Mouse (Mus musculus) right cerebral cortex, adult 2 months (tissue): ENCODE results near the gene Apoc1.
A peak's percentile ranks its signal among the peaks of the same experiment; 100 is the strongest.
"Not testable (repeated sequence)": the region's sequence is repeated elsewhere in the genome, so short reads cannot be mapped to it uniquely, and the experiment has no call there.

Experiments used
- DNase-seq, 2 experiments: peaks; one replicate each; pipeline ENCODE4 v3.0.0; 2021 to 2022; ENCODE audit warnings: low spot score in 2 of 2

The Apoc1 gene

DNA sequence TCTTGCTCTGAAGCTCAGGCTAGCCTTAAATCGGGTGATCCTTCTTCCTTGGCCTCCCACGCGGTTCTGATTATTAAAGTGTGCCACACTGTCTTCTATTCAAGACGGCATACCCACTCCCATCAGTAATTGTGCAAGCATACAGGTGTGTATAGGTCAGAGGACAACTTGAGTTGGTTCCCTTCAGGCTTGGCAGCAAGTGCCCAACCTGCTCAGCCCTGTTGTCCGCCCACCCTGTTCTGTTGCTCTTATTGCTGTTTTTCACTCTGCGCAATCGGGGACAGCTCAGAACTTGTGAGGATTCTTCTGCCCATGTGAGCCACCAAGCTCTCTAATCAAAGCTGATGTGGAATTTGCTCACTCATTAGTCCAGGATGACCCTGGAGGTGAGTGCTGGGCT is 12.8 kb upstream of the Apoc1 start:
- no peak for DNase-seq

DNA sequence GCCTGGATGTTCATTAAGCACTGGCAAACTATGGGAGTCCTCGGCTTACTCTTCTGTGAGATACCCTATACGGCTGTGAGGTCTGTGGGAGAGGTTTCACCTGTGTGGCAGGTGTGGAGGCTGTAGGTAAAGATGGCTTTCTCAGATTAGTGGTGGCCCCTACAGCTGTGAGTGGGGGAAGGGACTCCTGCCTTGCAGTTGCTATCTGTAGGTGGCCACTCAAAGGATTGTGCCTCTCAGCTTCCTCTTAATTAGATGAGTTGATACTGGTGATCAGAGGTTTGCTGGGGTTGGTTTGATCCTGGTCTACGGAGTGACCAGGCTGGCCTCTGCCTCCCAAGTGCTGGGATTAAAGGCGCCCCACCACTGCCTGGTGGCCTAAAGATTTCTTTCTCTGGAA is 12.0 kb upstream of the Apoc1 start:
- no peak for DNase-seq

- DNase-seq: no peak
Observed at GRCm38 (mm10) chr7:19702859-19703555, 10.5 kb upstream of the Apoc1 start.

- DNase-seq: peak; percentile 60 to 64
Observed at GRCm38 (mm10) chr7:19701069-19701761, 8.8 kb upstream of the Apoc1 start.

DNA sequence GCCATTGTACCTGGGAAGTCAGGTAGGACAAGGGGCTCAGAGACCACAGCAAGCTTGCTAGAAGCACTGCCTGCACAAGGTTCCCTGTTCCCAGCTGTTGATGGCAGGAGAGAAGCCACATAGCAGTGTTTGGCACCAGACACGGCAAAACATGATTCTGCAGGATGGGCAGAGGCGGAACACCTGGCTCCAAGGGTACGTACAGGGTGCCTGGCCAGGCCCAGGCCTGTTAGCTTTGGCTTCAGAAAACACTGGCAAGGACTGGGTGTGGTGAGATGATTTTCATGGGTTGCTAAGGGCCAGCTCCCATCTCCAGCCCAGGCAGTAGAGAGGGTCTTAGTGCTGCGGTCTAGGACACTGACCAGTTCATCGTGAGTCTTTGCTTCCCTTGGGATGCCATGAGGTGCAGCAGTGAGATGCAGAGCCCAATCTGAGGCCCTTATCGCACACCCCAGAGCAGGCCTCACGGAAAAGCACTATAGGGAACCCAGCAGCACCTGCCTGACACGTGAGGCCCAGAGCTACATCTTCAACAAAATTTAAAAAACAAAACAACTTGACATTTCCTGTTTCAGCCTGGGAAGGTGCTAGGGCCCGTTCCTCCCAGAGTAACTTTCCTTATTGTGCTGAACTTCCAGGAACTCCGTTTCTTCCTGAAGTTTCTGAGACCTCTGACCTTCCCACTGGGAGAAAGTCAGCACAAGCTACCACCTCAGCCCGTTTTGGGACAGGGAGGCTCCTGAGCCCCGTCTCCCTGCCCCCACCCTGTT is 8.0 kb upstream of the Apoc1 start:
- no peak for DNase-seq

DNA sequence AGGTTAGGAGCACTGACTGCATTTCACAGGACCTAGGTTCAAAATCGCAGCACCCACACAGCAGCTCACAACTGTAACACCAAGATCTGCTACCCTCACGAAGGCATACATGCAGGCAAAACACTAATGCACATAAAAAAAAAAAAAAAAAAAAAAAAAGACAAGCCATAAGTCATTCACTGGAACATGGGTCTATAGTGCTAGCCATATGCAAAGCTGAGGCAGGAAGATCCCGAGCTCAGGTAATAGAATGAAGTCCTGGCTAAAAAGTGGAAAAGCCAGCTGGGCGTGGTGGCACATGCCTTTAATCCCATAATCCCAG is 7.3 kb upstream of the Apoc1 start:
- DNase-seq: no peak

- peak; percentile 48 to 53 for DNase-seq
Observed at GRCm38 (mm10) chr7:19698907-19699826, 6.7 kb upstream of the Apoc1 start, which contains the start of gene Apoe. TSS of gene Apoe (minus strand) at chr7:19699188.

GRCm38 (mm10) chr7:19697949-19698906 is 5.8 kb upstream of the Apoc1 start:
- DNase-seq: no peak

DNA sequence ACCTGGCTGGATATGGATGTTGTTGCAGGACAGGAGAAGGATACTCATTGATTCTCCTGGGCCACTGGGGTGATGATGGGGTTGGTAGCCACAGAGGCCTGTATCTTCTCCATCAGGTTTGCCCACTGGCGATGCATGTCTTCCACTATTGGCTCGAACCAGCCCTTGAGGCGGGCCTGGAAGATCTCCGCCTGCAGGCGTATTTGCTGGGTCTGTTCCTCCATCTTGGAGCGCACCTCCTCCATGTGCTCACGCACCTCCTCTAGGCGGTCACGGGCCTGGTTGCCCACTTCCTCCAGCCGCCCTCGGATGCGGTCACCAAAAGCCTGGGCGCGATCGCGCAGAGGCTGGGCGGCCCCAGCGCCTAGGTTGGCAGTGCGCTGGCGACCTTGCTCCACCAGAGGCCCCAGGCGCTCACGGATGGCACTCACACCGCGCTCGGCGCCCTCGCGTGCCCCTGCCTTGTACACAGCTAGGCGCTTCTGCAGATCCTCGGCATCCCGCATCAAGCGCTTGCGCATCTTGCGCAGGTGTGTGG is 3.9 kb upstream of the Apoc1 start:
- DNase-seq: no peak

GRCm38 (mm10) chr7:19695881-19696280 is 3.4 kb upstream of the Apoc1 start:
- no peak for DNase-seq

DNA sequence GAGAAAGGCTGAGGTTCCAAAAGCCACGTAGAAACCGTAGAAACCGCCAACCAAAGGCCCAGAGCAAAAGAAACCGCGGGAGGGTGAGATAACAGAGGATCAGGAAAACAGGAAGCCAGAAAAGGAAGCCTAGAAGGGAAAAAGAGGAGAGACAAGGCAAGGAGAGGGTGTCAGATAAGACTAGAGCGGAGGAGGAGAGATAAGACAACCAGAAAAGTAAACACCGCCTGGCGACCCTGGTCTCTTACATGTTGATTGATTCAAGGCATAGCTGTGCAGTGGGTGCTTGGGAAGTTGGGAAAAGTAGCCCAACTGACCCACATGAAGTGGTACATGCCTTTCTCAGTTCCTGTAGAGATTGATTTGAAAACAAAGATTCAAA is 2.7 kb upstream of the Apoc1 start:
- no peak for DNase-seq

GRCm38 (mm10) chr7:19694336-19695212 is 2.1 kb upstream of the Apoc1 start:
- no peak for DNase-seq

- no peak for DNase-seq
Observed at GRCm38 (mm10) chr7:19693421-19693820, 961 bp upstream of the Apoc1 start.

DNA sequence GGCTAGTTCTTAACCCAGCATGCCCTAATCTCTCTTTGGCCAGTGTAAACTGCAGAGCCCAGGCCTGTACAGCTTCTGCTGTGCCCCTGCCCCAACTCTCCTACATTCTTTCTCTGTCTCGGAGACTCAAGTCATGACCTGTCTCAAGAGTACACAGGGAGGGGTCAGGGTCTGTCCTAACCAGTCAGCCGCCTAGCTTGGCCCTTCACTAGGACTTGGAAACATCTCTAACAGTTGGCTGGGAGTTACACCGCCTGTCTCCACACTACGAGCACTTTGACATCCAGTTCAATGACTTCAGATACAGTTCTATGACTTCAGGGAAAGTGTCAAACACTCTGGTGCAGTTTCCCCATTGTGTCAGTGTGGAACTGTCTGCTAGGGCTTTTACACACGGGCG is 1.0 kb downstream of the Apoc1 start:
- no peak for DNase-seq

- DNase-seq: no peak
Observed at GRCm38 (mm10) chr7:19690845-19691244, 1.6 kb downstream of the Apoc1 start.

GRCm38 (mm10) chr7:19688611-19689010 is 3.8 kb downstream of the Apoc1 start:
- no peak for DNase-seq

DNA sequence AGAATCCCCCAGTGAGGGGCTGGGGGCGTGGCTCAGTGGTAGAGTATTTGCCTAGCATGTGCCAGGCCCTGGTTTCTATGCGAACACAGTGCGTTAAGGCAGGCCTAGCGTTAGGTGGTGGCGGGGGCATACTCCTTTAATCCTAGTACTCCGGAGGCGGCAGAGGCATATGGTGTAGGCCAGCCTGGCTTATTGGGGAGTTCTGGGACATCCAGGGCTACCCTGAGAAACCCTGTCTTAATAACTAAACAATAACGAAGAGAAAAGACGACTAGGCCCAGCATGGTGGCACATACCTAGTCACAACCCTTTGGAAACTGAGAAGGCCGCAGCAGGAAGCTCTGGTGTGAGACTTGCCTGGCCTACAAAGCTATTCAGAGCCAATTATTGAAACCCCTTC is 4.4 kb downstream of the Apoc1 start:
- no peak for DNase-seq

DNA sequence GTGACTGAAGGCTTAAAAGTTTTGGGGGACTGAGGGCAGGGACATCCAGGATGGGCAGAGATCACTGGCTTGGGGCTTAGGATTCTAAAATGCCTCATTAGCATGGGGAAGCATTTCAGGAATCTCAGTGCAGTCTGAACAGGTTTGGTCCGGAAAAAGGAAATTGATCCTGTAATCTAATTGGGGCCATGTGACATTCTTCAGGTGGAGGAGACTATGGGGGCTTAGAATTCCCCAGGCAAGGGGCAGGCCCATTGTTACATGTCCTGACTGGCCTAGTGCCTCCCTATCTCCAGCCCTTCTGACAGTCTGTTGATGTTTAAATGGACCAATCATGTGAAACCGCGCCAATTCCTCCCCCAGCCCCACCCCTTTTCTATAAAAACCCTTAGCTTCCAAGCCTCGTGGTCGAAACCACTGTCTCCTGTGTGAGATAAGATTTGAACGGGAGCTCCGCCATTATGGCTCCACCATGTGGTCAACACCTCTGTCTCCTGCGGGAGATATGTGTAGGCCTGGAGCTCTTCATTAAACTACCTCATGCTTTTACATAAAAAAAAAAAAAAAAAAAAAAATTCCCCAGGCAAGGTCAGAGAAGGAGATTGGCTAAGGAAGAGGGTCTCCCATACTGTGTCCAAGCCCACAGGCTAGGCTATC is 5.4 kb downstream of the Apoc1 start:
- not testable (repeated sequence) for DNase-seq

DNA sequence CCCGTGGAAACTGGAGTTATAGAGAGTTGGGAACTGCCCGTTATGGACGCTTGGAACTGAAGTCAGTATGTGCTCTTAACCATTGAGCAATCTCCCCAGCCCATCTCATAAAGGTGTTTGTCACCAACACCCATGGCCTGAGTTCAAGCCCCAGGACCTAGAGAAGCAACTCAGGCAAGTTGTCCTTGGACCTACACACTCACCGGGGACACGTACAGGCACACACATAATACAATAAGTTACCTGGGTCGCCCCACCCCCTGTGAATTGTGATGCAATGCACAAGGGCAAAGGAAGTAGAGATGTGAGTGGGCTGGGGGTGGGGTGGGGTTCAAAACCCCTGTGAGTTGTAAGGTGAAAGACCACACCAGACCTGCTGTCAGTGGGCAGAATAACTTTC is 5.9 kb downstream of the Apoc1 start:
- no peak for DNase-seq
